8 mouse cellular contexts compared by ENCODE assay signal in the genomic region with DNA sequence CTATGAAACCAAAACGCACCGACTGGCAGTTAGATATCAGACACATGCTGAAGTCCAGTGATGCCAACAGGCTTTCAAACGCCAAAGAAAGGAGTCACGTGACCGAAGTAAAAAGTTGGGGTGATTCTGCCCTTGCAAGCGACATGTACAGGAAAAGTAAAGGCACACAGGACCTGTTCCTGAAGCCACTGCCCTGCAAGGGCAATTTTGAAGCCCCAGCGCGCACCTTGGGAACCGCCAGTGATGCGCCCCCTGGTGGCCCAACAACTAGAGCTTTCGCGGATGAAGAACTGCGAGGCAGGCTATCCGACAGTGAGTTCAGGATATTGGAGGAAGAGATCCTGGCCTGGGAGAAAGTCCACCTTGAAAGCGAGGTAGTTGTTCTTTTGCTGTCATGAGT. TPM values are rescaled to one million over a fixed set of nuclear protein-coding genes. Genes with fewer than 3 reads are reported as not detected.
DNase-seq lines count a peak whose midpoint lies in the region; TF ChIP-seq lines count a peak whose summit lies in the region.

No protein-coding gene starts in this region.

- DNase-seq in B cell, adult 2 months = peak; percentile 88
- peak; percentile 76 for DNase-seq in ES-E14 (ENCODE audit: low read depth, low spot score)
- peak; percentile 72 to 83 for DNase-seq in cerebellum, adult 18-20 months
- peak; percentile 85 for DNase-seq in gastrocnemius, adult 2 months
- DNase-seq in kidney, postnatal 14 days = peak; percentile 80
- DNase-seq in lung, postnatal 10 days = peak; percentile 84
- DNase-seq in right cerebral cortex, postnatal 25 days = peak; percentile 9
- DNase-seq in urinary bladder, postnatal 4 days (ENCODE audit: low spot score in 2 of 2) = peak; percentile 45 to 79

- in situ Hi-C loops in ES-E14 (cut with MboI; ENCODE audit: low sequenced_read_pairs in 2 of 2, unreplicated experiment in 2 of 2) = loop anchor here in 1 of 2 experiments (5.0 kb wide), 1 partner anchor 142 kb away; no protein-coding TSS in a partner anchor

- no peaks in the 10 kb centered on the region for H3K36me3 ChIP-seq in ES-E14 (ENCODE audit: control insufficient read depth, insufficient read depth, low read length, poor library complexity, severe bottlenecking)

- peak; percentile 92 for TF ChIP-seq CTCF in gastrocnemius, adult 2 months (IDR thresholded peaks at IDR 0.05)

- no peak overlapping the region for H3K27ac ChIP-seq in ES-E14 (ENCODE audit: insufficient read depth, low read depth, low read length, poor library complexity, severe bottlenecking)
- no peak overlapping the region for H3K27ac ChIP-seq in gastrocnemius, adult 2 months

- H3K9me3 ChIP-seq in ES-E14 (ENCODE audit: control insufficient read depth, insufficient read depth, low read depth, low read length) = no peaks in the 10 kb centered on the region

- H3K4me3 ChIP-seq in ES-E14 (ENCODE audit: insufficient read depth in 1 of 2, low read depth in 1 of 2, low read length in 2 of 2, poor library complexity in 1 of 2, severe bottlenecking in 1 of 2) = no peak overlapping the region
- no peak overlapping the region for H3K4me3 ChIP-seq in gastrocnemius, adult 2 months

- H3K9ac ChIP-seq in ES-E14 (ENCODE audit: insufficient read depth, low read depth, low read length, poor library complexity, severe bottlenecking) = no peak overlapping the region

- intact Hi-C loops in gastrocnemius, adult 2 months (cut with DNase I) = loop anchor here (1.0 kb wide), 1 partner anchor 144 kb away; no protein-coding TSS in a partner anchor

- no peaks in the 10 kb centered on the region for H3K4me1 ChIP-seq in ES-E14 (ENCODE audit: control insufficient read depth in 2 of 2, insufficient read depth in 2 of 2, low read length in 2 of 2, poor library complexity in 1 of 2)

TF ChIP-seq in ES-E14, 5 proteins besides CTCF, POLR2A, EP300 and RAD21:
- no peak for TF ChIP-seq ZNF384 (IDR thresholded peaks at IDR 0.05; ENCODE audit: low read depth, low read length)
- peak; percentile 56; the same call in 1 of the 2 replicates for TF ChIP-seq ZC3H11A (IDR thresholded peaks at IDR 0.05; ENCODE audit: borderline replicate concordance, low read depth, low read length)
- TF ChIP-seq CHD2 (IDR thresholded peaks at IDR 0.05; ENCODE audit: low read depth, low read length) = no peak
- no peak for TF ChIP-seq MAFK (IDR thresholded peaks at IDR 0.05; ENCODE audit: insufficient read depth, low read depth, low read length)

RNA-seq across cellular contexts. Expression of a gene that starts 59.5 kb away (rescaled TPM):
- total RNA-seq in ES-E14 (2012; rRNA removed) = 0.26 and 0.45 TPM in 2 replicates
- total RNA-seq in gastrocnemius, adult 2 months (2021) = not detected

Comparison
In these comparisons a context has a peak if more than half of its experiments do, and no peak if none do; other contexts are left out.
1. DNase-seq: peak in every context shown above with its lines; median percentile 88 in B cell, adult 2 months; 85 in gastrocnemius, adult 2 months; 84 in lung, postnatal 10 days; 80 in kidney, postnatal 14 days; 78 in cerebellum, adult 18-20 months; 76 in ES-E14; 62 in urinary bladder, postnatal 4 days; 9 in right cerebral cortex, postnatal 25 days.